Mouse (Mus musculus) myocyte (in vitro differentiated cells): ENCODE measurements around the gene Ncs1. TPM values are rescaled to one million over a fixed set of nuclear protein-coding genes. Genes with fewer than 3 reads are reported as not detected.

Experiments
- H3K27me3 ChIP-seq: one replicate; pipeline ENCODE4 v1.6.1; 2011; ENCODE audit not compliant: control insufficient read depth, insufficient read depth, insufficient read length
- H3K36me3 ChIP-seq: one replicate; pipeline ENCODE4 v1.6.1; 2011; ENCODE audit not compliant: control insufficient read depth, insufficient read depth
- H3K4me2 ChIP-seq: one replicate; pipeline ENCODE4 v1.6.1; 2011; ENCODE audit warnings: low read depth, control low read depth
- H3K4me3 ChIP-seq: one replicate; pipeline ENCODE4 v1.5.1; 2011; ENCODE audit warnings: mild to moderate bottlenecking, control low read depth, moderate library complexity
- H3K79me2 ChIP-seq: one replicate; pipeline ENCODE4 v1.6.1; 2011; ENCODE audit not compliant: control insufficient read depth, insufficient read depth
- H3ac ChIP-seq: one replicate; pipeline ENCODE4 v1.6.1; 2011; ENCODE audit not compliant: control insufficient read depth, insufficient read length
- CEBPB ChIP-seq: IDR thresholded peaks from 2 replicates; pipeline ENCODE4 v1.6.1; 2011; ENCODE audit warnings: mild to moderate bottlenecking, moderate library complexity; ENCODE audit not compliant: poor library complexity, insufficient read depth, severe bottlenecking
- E2F4 ChIP-seq: IDR thresholded peaks from one replicate; pipeline ENCODE4 v1.6.1; 2011; ENCODE audit warnings: mild to moderate bottlenecking, control low read depth, moderate library complexity; ENCODE audit not compliant: insufficient read depth
- MAX ChIP-seq: IDR thresholded peaks from one replicate; pipeline ENCODE4 v1.6.1; 2011; ENCODE audit warnings: low read depth, mild to moderate bottlenecking, control low read depth
- MYOD1 ChIP-seq, 3 experiments: IDR thresholded peaks; one replicate each; pipeline ENCODE4 v1.6.1; 2011; ENCODE audit warnings: control low read depth in 2 of 3, low read depth in 2 of 3, mild to moderate bottlenecking in 2 of 3, moderate library complexity in 1 of 3; ENCODE audit not compliant: insufficient read length in 2 of 3, control insufficient read depth in 1 of 3
- MYOG ChIP-seq, 3 experiments: IDR thresholded peaks; one replicate each; pipeline ENCODE4 v1.6.1; 2011; ENCODE audit warnings: control low read depth in 2 of 3, low read depth in 2 of 3, mild to moderate bottlenecking in 2 of 3; ENCODE audit not compliant: insufficient read length in 2 of 3, control insufficient read depth in 1 of 3, insufficient read depth in 1 of 3
- POLR2A ChIP-seq: IDR thresholded peaks from one replicate; pipeline ENCODE4 v1.6.1; 2011; ENCODE audit warnings: low read depth, mild to moderate bottlenecking, control low read depth, moderate library complexity; ENCODE audit not compliant: insufficient read length
- POLR2AphosphoS2 ChIP-seq: IDR thresholded peaks from one replicate; pipeline ENCODE4 v1.6.1; 2011; ENCODE audit warnings: low read depth, control low read depth; ENCODE audit not compliant: insufficient read length
- REST ChIP-seq: IDR thresholded peaks from one replicate; pipeline ENCODE4 v1.6.1; 2011; ENCODE audit warnings: mild to moderate bottlenecking, control low read depth, moderate library complexity; ENCODE audit not compliant: insufficient read depth, insufficient read length
- SRF ChIP-seq: IDR thresholded peaks from one replicate; pipeline ENCODE4 v1.6.1; 2011; ENCODE audit warnings: low read depth; ENCODE audit not compliant: control insufficient read depth, insufficient read length
- TCF12 ChIP-seq: IDR thresholded peaks from one replicate; pipeline ENCODE4 v1.6.1; 2011; ENCODE audit warnings: mild to moderate bottlenecking, control low read depth; ENCODE audit not compliant: poor library complexity, insufficient read depth, severe bottlenecking
- TCF3 ChIP-seq: IDR thresholded peaks from one replicate; pipeline ENCODE4 v1.6.1; 2011; ENCODE audit warnings: low read depth, control low read depth; ENCODE audit not compliant: insufficient read length
- USF1 ChIP-seq: IDR thresholded peaks from one replicate; pipeline ENCODE4 v1.6.1; 2011; ENCODE audit warnings: low read depth, mild to moderate bottlenecking, control low read depth, moderate library complexity
- polyA plus RNA-seq: library from polyadenylated mRNA; unstranded; fragments of >200 nt; fragmentation: generic; extraction: Trizol; gene quantifications from one replicate; pipeline ENCODE4 v1.2.1, GENCODE M21; 2012; ENCODE audit warnings: missing spikeins

The Ncs1 gene
- polyA plus RNA-seq, 1 experiment, result 36.1 TPM

- Histone ChIP-seq H3K4me3 (no peak overlapping the region), H3K27me3 (no peaks in the 10 kb centered on the region), H3K36me3 (peaks cover 17% of the 10 kb centered on the region), H3ac (no peak overlapping the region), H3K4me2 (no peak overlapping the region), H3K79me2 (no peaks in the 10 kb centered on the region)
- no peak for TF ChIP-seq MAX
Observed at GRCm38 (mm10) chr2:31284531-31284930, 38.9 kb downstream of the Ncs1 start.

- H3K79me2 ChIP-seq, result no peaks in the 10 kb centered on the region
- H3ac ChIP-seq, result no peak overlapping the region
- H3K36me3 ChIP-seq, result peaks cover 23% of the 10 kb centered on the region
- TF ChIP-seq USF1 (no peak), TCF3 (no peak), POLR2AphosphoS2 (no peak), TCF12 (no peak), CEBPB (no peak), E2F4 (no peak), MAX (no peak), SRF (no peak), MYOG (IDR thresholded peaks at IDR 0.05; ENCODE audit: control insufficient read depth in 1 of 3, insufficient read depth in 1 of 3, insufficient read length in 2 of 3, low read depth in 2 of 3) (no peak), REST (no peak), POLR2A (no peak), MYOD1 (IDR thresholded peaks at IDR 0.05; ENCODE audit: control insufficient read depth in 1 of 3, insufficient read length in 2 of 3, low read depth in 2 of 3) (no peak)
- no peak overlapping the region for H3K4me3 ChIP-seq
- no peak overlapping the region for H3K4me2 ChIP-seq
- H3K27me3 ChIP-seq, result no peaks in the 10 kb centered on the region
Observed at GRCm38 (mm10) chr2:31291421-31291820, 45.8 kb downstream of the Ncs1 start.

DNA sequence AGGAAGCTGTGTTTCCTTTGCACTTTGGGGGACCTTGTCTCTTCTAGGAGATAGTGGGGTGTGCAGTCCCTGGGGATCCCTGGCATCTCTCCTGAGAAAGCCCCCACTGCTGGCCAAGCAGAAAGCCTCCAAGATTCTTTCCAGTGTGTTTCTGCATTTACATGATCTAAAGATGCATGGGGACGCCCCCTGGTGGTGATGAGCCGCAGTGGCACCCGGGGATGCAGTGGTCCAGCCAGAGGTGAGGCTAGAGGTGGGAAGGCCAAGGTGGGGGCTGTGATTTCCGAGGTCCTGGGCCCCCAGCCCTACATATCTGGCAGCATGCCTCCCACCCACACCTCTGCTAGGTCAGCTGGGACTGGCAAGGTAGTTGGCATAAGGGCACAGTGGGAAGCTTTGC, 49.4 kb downstream of the Ncs1 start:
- Histone ChIP-seq H3K4me3 (no peak overlapping the region), H3K79me2 (no peaks in the 10 kb centered on the region), H3K4me2 (no peak overlapping the region), H3ac (no peak overlapping the region), H3K27me3 (no peaks in the 10 kb centered on the region), H3K36me3 (peaks cover 13% of the 10 kb centered on the region)
- no peak for TF ChIP-seq POLR2AphosphoS2
- no peak for TF ChIP-seq MYOD1 (IDR thresholded peaks at IDR 0.05; ENCODE audit: control insufficient read depth in 1 of 3, insufficient read length in 2 of 3, low read depth in 2 of 3)
- no peak for TF ChIP-seq CEBPB
- TF ChIP-seq POLR2A, result no peak

DNA sequence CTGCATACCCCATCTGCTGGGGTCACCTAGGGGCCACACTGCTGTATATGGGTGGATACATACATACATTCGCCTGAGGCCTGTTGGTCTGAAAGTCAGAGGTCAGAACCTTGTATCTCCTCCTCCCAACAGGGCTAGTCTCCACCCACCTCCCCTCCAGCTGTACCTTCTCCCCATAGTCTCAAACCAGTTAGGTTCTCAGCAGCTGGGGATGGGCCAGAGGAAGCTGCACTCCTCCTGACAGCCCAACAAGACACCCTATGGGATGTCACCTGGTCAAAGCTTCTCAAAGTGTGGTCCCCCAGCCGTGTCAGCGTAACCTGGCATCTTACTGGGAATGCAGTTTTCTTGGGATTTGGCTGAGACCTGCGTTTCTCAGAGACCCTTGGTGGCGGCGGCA, 50.8 kb downstream of the Ncs1 start:
- TF ChIP-seq SRF (no peak), POLR2A (no peak), TCF3 (no peak), TCF12 (no peak), POLR2AphosphoS2 (no peak), MAX (no peak), CEBPB (no peak), REST (no peak), USF1 (no peak), MYOG (IDR thresholded peaks at IDR 0.05; ENCODE audit: control insufficient read depth in 1 of 3, insufficient read depth in 1 of 3, insufficient read length in 2 of 3, low read depth in 2 of 3) (no peak), E2F4 (no peak), MYOD1 (IDR thresholded peaks at IDR 0.05; ENCODE audit: control insufficient read depth in 1 of 3, insufficient read length in 2 of 3, low read depth in 2 of 3) (no peak)
- Histone ChIP-seq H3K4me2 (no peak overlapping the region), H3K4me3 (no peak overlapping the region)

GRCm38 (mm10) chr2:31297602-31298268, 52.1 kb downstream of the Ncs1 start:
- no peak overlapping the region for H3ac ChIP-seq
- no peaks in the 10 kb centered on the region for H3K79me2 ChIP-seq
- no peaks in the 10 kb centered on the region for H3K27me3 ChIP-seq
- peak overlapping the region; percentile 17 for H3K4me3 ChIP-seq
- H3K36me3 ChIP-seq, result peaks cover 9% of the 10 kb centered on the region
- peak overlapping the region; percentile 89 for H3K4me2 ChIP-seq
- no peak for TF ChIP-seq REST
- peak; percentile 98 for TF ChIP-seq USF1
- peak; percentile 7 for TF ChIP-seq POLR2A
- TF ChIP-seq E2F4, result no peak
- no peak for TF ChIP-seq POLR2AphosphoS2
- no peak for TF ChIP-seq MYOG (IDR thresholded peaks at IDR 0.05; ENCODE audit: control insufficient read depth in 1 of 3, insufficient read depth in 1 of 3, insufficient read length in 2 of 3, low read depth in 2 of 3)
- no peak for TF ChIP-seq MYOD1 (IDR thresholded peaks at IDR 0.05; ENCODE audit: control insufficient read depth in 1 of 3, insufficient read length in 2 of 3, low read depth in 2 of 3)
- TF ChIP-seq CEBPB, result peak; percentile 39; the same call in 1 of the 2 replicates
- no peak for TF ChIP-seq TCF3

More for the DNA sequence above, 50.8 kb downstream of the Ncs1 start:
- Histone ChIP-seq H3K79me2 (no peaks in the 10 kb centered on the region), H3K36me3 (peaks cover 13% of the 10 kb centered on the region), H3ac (no peak overlapping the region), H3K27me3 (no peaks in the 10 kb centered on the region)
